Mouse (Mus musculus) limb, embryonic 13.5 days (tissue): ENCODE results near the gene Slc9a9. TPM values are rescaled to one million over a fixed set of nuclear protein-coding genes. Genes with fewer than 3 reads are reported as not detected.

Source experiments
- ATAC-seq: fragments of 200-750 bp; cut with Nextera tagmentation; 2 replicates; pipeline ENCODE4 v1.8.0; 2017; ENCODE audit warnings: low read depth, moderate number of reproducible peaks, moderate TSS enrichment; ENCODE audit not compliant: low FRiP score
- H3K27ac ChIP-seq: fragments of 300-500 bp; sonication (generic); 2 replicates; pipeline ENCODE4 v1.5.1; 2015; ENCODE audit warnings: inconsistent platforms, mild to moderate bottlenecking, moderate library complexity
- H3K27me3 ChIP-seq: fragments of 300-500 bp; sonication (generic); 2 replicates; pipeline ENCODE4 v1.6.1; 2015; ENCODE audit warnings: mild to moderate bottlenecking, inconsistent platforms
- H3K36me3 ChIP-seq: fragments of 300-500 bp; sonication (generic); 2 replicates; pipeline ENCODE4 v1.6.1; 2015; ENCODE audit warnings: inconsistent platforms, mild to moderate bottlenecking, moderate library complexity
- H3K4me1 ChIP-seq: fragments of 300-500 bp; sonication (generic); 2 replicates; pipeline ENCODE4 v1.6.1; 2015; ENCODE audit warnings: inconsistent platforms
- H3K4me2 ChIP-seq: fragments of 300-500 bp; sonication (generic); replicated peaks from 2 replicates; pipeline ENCODE4 v1.6.1; 2015; ENCODE audit warnings: inconsistent platforms, mild to moderate bottlenecking, moderate library complexity
- H3K4me3 ChIP-seq: fragments of 300-500 bp; sonication (generic); 2 replicates; pipeline ENCODE4 v1.5.1; 2015; ENCODE audit warnings: moderate library complexity, mild to moderate bottlenecking, inconsistent platforms
- H3K9ac ChIP-seq: fragments of 300-500 bp; sonication (generic); 2 replicates; pipeline ENCODE4 v1.6.1; 2015; ENCODE audit warnings: mild to moderate bottlenecking, inconsistent platforms
- H3K9me3 ChIP-seq: fragments of 300-500 bp; sonication (generic); 2 replicates; pipeline ENCODE4 v1.6.1; 2016; ENCODE audit warnings: inconsistent platforms
- WGBS: fragments of 180-500 bp; shearing (Covaris S2); methylation state at CpG from one replicate; pipeline ENCODE4 v1.1.7; 2015; 5-methylcytosine and 5-hydroxymethylcytosine counted together
- polyA plus RNA-seq: library from polyadenylated mRNA; unstranded; fragments of >200 nt; fragmentation: Nextera tagmentation; extraction: Ambion mirVana; gene quantifications from 2 replicates; pipeline ENCODE4 v1.2.1, GENCODE M21; 2015

The Slc9a9 gene
- polyA plus RNA-seq, 1 experiment from 2014 or later, result 3.6 TPM

- H3K4me1 ChIP-seq, result peaks cover 6% of the 10 kb centered on the region; the same call in 1 of the 2 replicates
- WGBS, result 82% methylated on average over 2 of the region's 2 CpGs
- no peak overlapping the region for H3K9ac ChIP-seq
These were observed 121.3 kb downstream of the Slc9a9 start for GRCm38 (mm10) chr9:94790966-94791365.

GRCm38 (mm10) chr9:94803073-94803472, 133.4 kb downstream of the Slc9a9 start:
- Histone ChIP-seq H3K4me1 (no peaks in the 10 kb centered on the region), H3K36me3 (no peaks in the 10 kb centered on the region), H3K9me3 (no peaks in the 10 kb centered on the region), H3K27me3 (no peaks in the 10 kb centered on the region), H3K4me2 (no peak overlapping the region), H3K27ac (no peak overlapping the region), H3K9ac (no peak overlapping the region), H3K4me3 (no peak overlapping the region)
- no peak for ATAC-seq

More at GRCm38 (mm10) chr9:94790966-94791365, 121.3 kb downstream of the Slc9a9 start:
- Histone ChIP-seq H3K4me3 (no peak overlapping the region), H3K36me3 (no peaks in the 10 kb centered on the region), H3K27me3 (no peaks in the 10 kb centered on the region), H3K27ac (no peak overlapping the region), H3K4me2 (no peak overlapping the region), H3K9me3 (no peaks in the 10 kb centered on the region)
- no peak for ATAC-seq

- Histone ChIP-seq H3K4me3 (no peak overlapping the region), H3K4me1 (no peaks in the 10 kb centered on the region), H3K9me3 (no peaks in the 10 kb centered on the region), H3K36me3 (no peaks in the 10 kb centered on the region), H3K27me3 (no peaks in the 10 kb centered on the region), H3K27ac (no peak overlapping the region), H3K9ac (no peak overlapping the region), H3K4me2 (no peak overlapping the region)
- WGBS, result 71% methylated on average over 8 of the region's 8 CpGs
- ATAC-seq, result no peak
These were observed 135.8 kb downstream of the Slc9a9 start for GRCm38 (mm10) chr9:94805506-94805905.

GRCm38 (mm10) chr9:94815518-94815917, 145.8 kb downstream of the Slc9a9 start:
- Histone ChIP-seq H3K36me3 (no peaks in the 10 kb centered on the region), H3K9ac (no peak overlapping the region), H3K4me1 (peaks cover 19% of the 10 kb centered on the region), H3K27me3 (no peaks in the 10 kb centered on the region), H3K9me3 (no peaks in the 10 kb centered on the region), H3K4me3 (no peak overlapping the region), H3K27ac (no peak overlapping the region), H3K4me2 (no peak overlapping the region)
- no peak for ATAC-seq
- WGBS, result 18% methylated on average over 5 of the region's 5 CpGs

- WGBS, result 85% methylated on average over 1 of the region's 1 CpGs
- H3K27me3 ChIP-seq, result no peaks in the 10 kb centered on the region
- H3K4me3 ChIP-seq, result no peak overlapping the region
- no peak for ATAC-seq
- H3K9me3 ChIP-seq, result no peaks in the 10 kb centered on the region
- no peak overlapping the region for H3K9ac ChIP-seq
- H3K36me3 ChIP-seq, result no peaks in the 10 kb centered on the region
- no peak overlapping the region for H3K4me2 ChIP-seq
- H3K4me1 ChIP-seq, result peaks cover 3% of the 10 kb centered on the region
- H3K27ac ChIP-seq, result no peak overlapping the region
These were observed 151.6 kb downstream of the Slc9a9 start for GRCm38 (mm10) chr9:94821268-94821667.

- H3K27ac ChIP-seq, result no peak overlapping the region
- no peaks in the 10 kb centered on the region for H3K27me3 ChIP-seq
- no peak for ATAC-seq
- no peaks in the 10 kb centered on the region for H3K4me1 ChIP-seq
- H3K9ac ChIP-seq, result no peak overlapping the region
- WGBS, result 66% methylated on average over 1 of the region's 1 CpGs
- H3K9me3 ChIP-seq, result no peaks in the 10 kb centered on the region
- no peak overlapping the region for H3K4me3 ChIP-seq
- H3K4me2 ChIP-seq, result no peak overlapping the region
- H3K36me3 ChIP-seq, result no peaks in the 10 kb centered on the region
These were observed 164.1 kb downstream of the Slc9a9 start for GRCm38 (mm10) chr9:94833836-94834235.

GRCm38 (mm10) chr9:94837384-94837783, 167.7 kb downstream of the Slc9a9 start:
- H3K9me3 ChIP-seq, result no peaks in the 10 kb centered on the region
- ATAC-seq, result no peak
- H3K4me2 ChIP-seq, result no peak overlapping the region
- peaks cover 8% of the 10 kb centered on the region for H3K4me1 ChIP-seq
- H3K9ac ChIP-seq, result no peak overlapping the region
- 93% methylated on average over 15 of the region's 15 CpGs for WGBS
- H3K27ac ChIP-seq, result no peak overlapping the region
- H3K36me3 ChIP-seq, result no peaks in the 10 kb centered on the region
- H3K4me3 ChIP-seq, result no peak overlapping the region
- H3K27me3 ChIP-seq, result no peaks in the 10 kb centered on the region

- Histone ChIP-seq H3K9me3 (no peaks in the 10 kb centered on the region), H3K36me3 (no peaks in the 10 kb centered on the region), H3K9ac (no peak overlapping the region), H3K4me2 (no peak overlapping the region), H3K4me3 (no peak overlapping the region), H3K27ac (no peak overlapping the region), H3K4me1 (peaks cover 8% of the 10 kb centered on the region), H3K27me3 (no peaks in the 10 kb centered on the region)
- WGBS, result 83% methylated on average over 8 of the region's 8 CpGs
- ATAC-seq, result no peak
These were observed 168.8 kb downstream of the Slc9a9 start for GRCm38 (mm10) chr9:94838479-94839031.

GRCm38 (mm10) chr9:94839204-94839603, 169.5 kb downstream of the Slc9a9 start:
- Histone ChIP-seq H3K27me3 (no peaks in the 10 kb centered on the region), H3K27ac (no peak overlapping the region), H3K9ac (no peak overlapping the region), H3K36me3 (no peaks in the 10 kb centered on the region), H3K4me1 (peaks cover 8% of the 10 kb centered on the region), H3K9me3 (no peaks in the 10 kb centered on the region), H3K4me3 (no peak overlapping the region), H3K4me2 (no peak overlapping the region)
- 83% methylated on average over 11 of the region's 11 CpGs for WGBS
- ATAC-seq, result no peak

GRCm38 (mm10) chr9:94840398-94840797, 170.7 kb downstream of the Slc9a9 start:
- Histone ChIP-seq H3K36me3 (no peaks in the 10 kb centered on the region), H3K27me3 (no peaks in the 10 kb centered on the region), H3K4me2 (no peak overlapping the region), H3K9ac (no peak overlapping the region), H3K4me1 (peaks cover 11% of the 10 kb centered on the region), H3K27ac (no peak overlapping the region), H3K9me3 (no peaks in the 10 kb centered on the region), H3K4me3 (no peak overlapping the region)
- ATAC-seq, result peak; percentile 82
- WGBS, result 37% methylated on average over 5 of the region's 5 CpGs

- H3K4me1 ChIP-seq, result peaks cover 11% of the 10 kb centered on the region
- H3K4me2 ChIP-seq, result no peak overlapping the region
These were observed 171.3 kb downstream of the Slc9a9 start for GRCm38 (mm10) chr9:94840972-94841371.

GRCm38 (mm10) chr9:94844176-94844575, 174.5 kb downstream of the Slc9a9 start:
- Histone ChIP-seq H3K9me3 (no peaks in the 10 kb centered on the region), H3K36me3 (no peaks in the 10 kb centered on the region), H3K9ac (no peak overlapping the region), H3K27me3 (no peaks in the 10 kb centered on the region), H3K4me3 (no peak overlapping the region), H3K27ac (no peak overlapping the region), H3K4me2 (no peak overlapping the region), H3K4me1 (peaks cover 11% of the 10 kb centered on the region)
- ATAC-seq, result no peak
- 73% methylated on average over 3 of the region's 3 CpGs for WGBS

More at GRCm38 (mm10) chr9:94840972-94841371, 171.3 kb downstream of the Slc9a9 start:
- no peaks in the 10 kb centered on the region for H3K9me3 ChIP-seq
- no peaks in the 10 kb centered on the region for H3K27me3 ChIP-seq
- H3K27ac ChIP-seq, result no peak overlapping the region
- no peaks in the 10 kb centered on the region for H3K36me3 ChIP-seq
- no peak overlapping the region for H3K9ac ChIP-seq
- no peak for ATAC-seq
- WGBS, result 77% methylated on average over 4 of the region's 4 CpGs
- no peak overlapping the region for H3K4me3 ChIP-seq

- H3K4me2 ChIP-seq, result no peak overlapping the region
- no peak overlapping the region for H3K4me3 ChIP-seq
- no peaks in the 10 kb centered on the region for H3K9me3 ChIP-seq
- H3K27ac ChIP-seq, result no peak overlapping the region
- no peaks in the 10 kb centered on the region for H3K36me3 ChIP-seq
- ATAC-seq, result no peak
- 0 out of 2 replicates have a peak, but pooled peaks cover 3% of the 10 kb centered on the region for H3K4me1 ChIP-seq
- no peaks in the 10 kb centered on the region for H3K27me3 ChIP-seq
- H3K9ac ChIP-seq, result no peak overlapping the region
- 91% methylated on average over 6 of the region's 6 CpGs for WGBS
These were observed 177.9 kb downstream of the Slc9a9 start for GRCm38 (mm10) chr9:94847624-94848023.
